Mouse (Mus musculus) heart, postnatal 0 days (tissue): ENCODE measurements at regions not wholly inside any gene's neighbourhood (a gene's known extent, or its start where the extent isn't known, plus 50 kb on each side); places are given as distances from the start of the nearest gene placed in this dataset.

Source experiments
- ATAC-seq: fragments of 200-750 bp; cut with Nextera tagmentation; 2 replicates; pipeline ENCODE4 v1.8.0; 2017; ENCODE audit warnings: low read depth, moderate number of reproducible peaks, moderate library complexity; ENCODE audit not compliant: insufficient read depth
- DNase-seq: peaks from one replicate; pipeline ENCODE4 v3.0.0-alpha.2; 2016; ENCODE audit warnings: low spot score
- H3K27ac ChIP-seq: fragments of 300-500 bp; sonication (generic); 2 replicates; pipeline ENCODE4 v1.5.1; 2014; ENCODE audit warnings: low read depth, mild to moderate bottlenecking
- H3K27me3 ChIP-seq: fragments of 300-500 bp; sonication (generic); 2 replicates; pipeline ENCODE4 v1.6.1; 2014; ENCODE audit warnings: low read length, mixed read lengths; ENCODE audit not compliant: control insufficient read depth, insufficient read depth
- H3K36me3 ChIP-seq: fragments of 300-500 bp; sonication (generic); replicated peaks from 2 replicates; pipeline ENCODE4 v1.6.1; 2014; ENCODE audit warnings: low read length, mixed read lengths; ENCODE audit not compliant: control insufficient read depth, insufficient read depth
- H3K4me1 ChIP-seq: fragments of 300-500 bp; sonication (generic); 2 replicates; pipeline ENCODE4 v1.6.1; 2014; ENCODE audit warnings: antibody characterized with exemption; ENCODE audit not compliant: control insufficient read depth, insufficient read depth
- H3K4me2 ChIP-seq: fragments of 300-500 bp; sonication (generic); 2 replicates; pipeline ENCODE4 v1.6.1; 2014; ENCODE audit warnings: low read depth, mild to moderate bottlenecking, low read length, moderate library complexity
- H3K4me3 ChIP-seq: fragments of 300-500 bp; sonication (generic); 2 replicates; pipeline ENCODE4 v1.5.1; 2014; ENCODE audit warnings: low read depth, low read length
- H3K9ac ChIP-seq: fragments of 300-500 bp; sonication (generic); replicated peaks from 2 replicates; pipeline ENCODE4 v1.6.1; 2014; ENCODE audit warnings: low read depth, low read length, mixed read lengths
- H3K9me3 ChIP-seq: fragments of 300-500 bp; sonication (generic); replicated peaks from 2 replicates; pipeline ENCODE4 v1.6.1; 2016; ENCODE audit warnings: low read length; ENCODE audit not compliant: control insufficient read depth
- CTCF ChIP-seq: IDR thresholded peaks from 2 replicates; pipeline ENCODE4 v1.5.1; 2016; ENCODE audit warnings: antibody characterized with exemption, control low read depth, low read depth
- EP300 ChIP-seq: IDR thresholded peaks from 2 replicates; pipeline ENCODE4 v1.6.1; 2016; ENCODE audit warnings: antibody characterized with exemption, low read depth
- WGBS: fragments of 180-500 bp; shearing (Covaris S2); extraction: QIAGEN DNeasy Blood & Tissue Kit; methylation state at CpG from one replicate; pipeline ENCODE4 v1.1.7; 2014; 5-methylcytosine and 5-hydroxymethylcytosine counted together

- no peak overlapping the region for H3K27ac ChIP-seq
- no peaks in the 10 kb centered on the region for H3K27me3 ChIP-seq
- H3K9me3 ChIP-seq = no peaks in the 10 kb centered on the region
- H3K9ac ChIP-seq = no peak overlapping the region
- peaks cover 8% of the 10 kb centered on the region; the same call in 1 of the 2 replicates for H3K4me1 ChIP-seq
- H3K4me3 ChIP-seq = no peak overlapping the region
- no peaks in the 10 kb centered on the region for H3K36me3 ChIP-seq
- DNase-seq = no peak
- TF ChIP-seq CTCF (no peak), EP300 (no peak)
- 43% methylated on average over 16 of the region's 16 CpGs for WGBS
- peak overlapping the region; percentile 28; the same call in 1 of the 2 replicates for H3K4me2 ChIP-seq
- ATAC-seq = no peak
Measured at GRCm38 (mm10) chr10:119131977-119132376, 107.9 kb downstream of the Cand1 start.

- Histone ChIP-seq H3K9me3 (no peaks in the 10 kb centered on the region), H3K36me3 (no peaks in the 10 kb centered on the region), H3K4me1 (peaks cover 8% of the 10 kb centered on the region; the same call in 1 of the 2 replicates), H3K4me3 (no peak overlapping the region), H3K9ac (no peak overlapping the region), H3K27me3 (no peaks in the 10 kb centered on the region), H3K4me2 (no peak overlapping the region), H3K27ac (no peak overlapping the region)
- TF ChIP-seq EP300 (no peak), CTCF (no peak)
- 83% methylated on average over 6 of the region's 6 CpGs for WGBS
- DNase-seq (no peak), ATAC-seq (no peak)
Measured at GRCm38 (mm10) chr10:119130676-119131075, 109.2 kb downstream of the Cand1 start.

- Histone ChIP-seq H3K4me3 (no peak overlapping the region), H3K9me3 (no peaks in the 10 kb centered on the region), H3K27ac (no peak overlapping the region), H3K9ac (no peak overlapping the region), H3K36me3 (no peaks in the 10 kb centered on the region), H3K27me3 (no peaks in the 10 kb centered on the region), H3K4me1 (no peaks in the 10 kb centered on the region), H3K4me2 (no peak overlapping the region)
- 91% methylated on average over 3 of the region's 3 CpGs for WGBS
- DNase-seq (no peak), ATAC-seq (no peak)
- TF ChIP-seq CTCF (no peak), EP300 (no peak)
Measured at GRCm38 (mm10) chr10:119128035-119128434, 111.8 kb downstream of the Cand1 start.

GRCm38 (mm10) chr10:119123517-119123916, 116.3 kb downstream of the Cand1 start:
- TF ChIP-seq EP300 (no peak), CTCF (no peak)
- no peaks in the 10 kb centered on the region for H3K4me1 ChIP-seq
- DNase-seq = no peak
- no peak overlapping the region for H3K9ac ChIP-seq
- no peaks in the 10 kb centered on the region for H3K9me3 ChIP-seq
- WGBS = 72% methylated on average over 5 of the region's 5 CpGs
- no peaks in the 10 kb centered on the region for H3K27me3 ChIP-seq
- no peaks in the 10 kb centered on the region for H3K36me3 ChIP-seq
- H3K4me2 ChIP-seq = no peak overlapping the region
- no peak overlapping the region for H3K27ac ChIP-seq
- ATAC-seq = no peak
- H3K4me3 ChIP-seq = no peak overlapping the region

- no peak overlapping the region for H3K4me2 ChIP-seq
- H3K27ac ChIP-seq = no peak overlapping the region
- no peak for ATAC-seq
- no peaks in the 10 kb centered on the region for H3K4me1 ChIP-seq
- H3K36me3 ChIP-seq = no peaks in the 10 kb centered on the region
- H3K4me3 ChIP-seq = no peak overlapping the region
- H3K9ac ChIP-seq = no peak overlapping the region
- H3K9me3 ChIP-seq = no peaks in the 10 kb centered on the region
- no peaks in the 10 kb centered on the region for H3K27me3 ChIP-seq
- 91% methylated on average over 8 of the region's 8 CpGs for WGBS
- no peak for TF ChIP-seq EP300
- DNase-seq = no peak
Measured at GRCm38 (mm10) chr10:119122347-119122746, 117.5 kb downstream of the Cand1 start.

- Histone ChIP-seq H3K4me1 (no peaks in the 10 kb centered on the region), H3K27ac (no peak overlapping the region), H3K4me2 (no peak overlapping the region), H3K9me3 (no peaks in the 10 kb centered on the region), H3K36me3 (no peaks in the 10 kb centered on the region), H3K27me3 (no peaks in the 10 kb centered on the region), H3K4me3 (no peak overlapping the region), H3K9ac (no peak overlapping the region)
- DNase-seq = no peak
- no peak for TF ChIP-seq EP300
- TF ChIP-seq CTCF = no peak
- no peak for ATAC-seq
- 70% methylated on average over 6 of the region's 6 CpGs for WGBS
Measured at GRCm38 (mm10) chr10:119121575-119121974, 118.3 kb downstream of the Cand1 start.
